Mouse (Mus musculus): ENCODE results near the gene Ppt2. TPM values are rescaled to one million over a fixed set of nuclear protein-coding genes. Genes with fewer than 3 reads are reported as not detected.

Gene Ppt2
- total RNA-seq, 2 experiments from 2014 or later, result 35.7 to 38.9 TPM

GRCm38 (mm10) chr17:34621006-34621405, 7.3 kb downstream of the Ppt2 start:
- intact Hi-C loops (cut with DNase I; ENCODE audit: low total_unique reads), result no loop called here
- DNase-seq, result no peak

GRCm38 (mm10) chr17:34618999-34619398, 9.3 kb downstream of the Ppt2 start:
- DNase-seq, result no peak
- intact Hi-C loops (cut with DNase I; ENCODE audit: low total_unique reads), result loop anchor here (5.0 to 10.0 kb wide), 2 partner anchors 47 to 174 kb away; no protein-coding TSS in a partner anchor

- intact Hi-C loops (cut with DNase I; ENCODE audit: low total_unique reads), result loop anchor here (5.0 to 10.0 kb wide), 2 partner anchors 44 to 171 kb away; no protein-coding TSS in a partner anchor
Observed at GRCm38 (mm10) chr17:34615871-34616270, 12.4 kb downstream of the Ppt2 start, which contains the start of gene Egfl8. Gene Egfl8, minus strand, starts transcription at chr17:34615971.

GRCm38 (mm10) chr17:34613830-34614229, 14.5 kb downstream of the Ppt2 start:
- intact Hi-C loops (cut with DNase I; ENCODE audit: low total_unique reads), result loop anchor here (10.0 kb wide), 1 partner anchor 169 kb away; no protein-coding TSS in a partner anchor
- DNase-seq, result no peak

More at GRCm38 (mm10) chr17:34615871-34616270, 12.4 kb downstream of the Ppt2 start, which contains the start of gene Egfl8:
- DNase-seq, result no peak

GRCm38 (mm10) chr17:34613054-34613645, 15.2 kb downstream of the Ppt2 start:
- intact Hi-C loops (cut with DNase I; ENCODE audit: low total_unique reads), result loop anchor here (10.0 kb wide), 1 partner anchor 168 kb away; no protein-coding TSS in a partner anchor
- DNase-seq, result no peak

GRCm38 (mm10) chr17:34611050-34611449, 17.3 kb downstream of the Ppt2 start:
- intact Hi-C loops (cut with DNase I; ENCODE audit: low total_unique reads), result loop anchor here (10.0 kb wide), 1 partner anchor 166 kb away; no protein-coding TSS in a partner anchor
- no peak for DNase-seq

- no peak for DNase-seq
- intact Hi-C loops (cut with DNase I; ENCODE audit: low total_unique reads), result no loop called here
Observed at GRCm38 (mm10) chr17:34607997-34608396, 20.3 kb downstream of the Ppt2 start.

GRCm38 (mm10) chr17:34606186-34607039, 21.9 kb downstream of the Ppt2 start:
- intact Hi-C loops (cut with DNase I; ENCODE audit: low total_unique reads), result no loop called here
- peak; percentile 40 for DNase-seq

GRCm38 (mm10) chr17:34605609-34606008, 22.7 kb downstream of the Ppt2 start:
- peak; percentile 98 for DNase-seq
- intact Hi-C loops (cut with DNase I; ENCODE audit: low total_unique reads), result no loop called here

GRCm38 (mm10) chr17:34604511-34605237, 23.6 kb downstream of the Ppt2 start:
- intact Hi-C loops (cut with DNase I; ENCODE audit: low total_unique reads), result no loop called here
- peak; percentile 42 for DNase-seq

- DNase-seq, result peak; percentile 99
- intact Hi-C loops (cut with DNase I; ENCODE audit: low total_unique reads), result no loop called here
Observed at GRCm38 (mm10) chr17:34604061-34604508, 24.2 kb downstream of the Ppt2 start, which contains the start of gene Agpat1. Gene Agpat1, plus strand, starts transcription at chr17:34604262.

GRCm38 (mm10) chr17:34603375-34604060, 24.8 kb downstream of the Ppt2 start, which contains the start of gene Rnf5:
Gene Rnf5, minus strand, starts transcription at chr17:34603690.
- peak; percentile 97 for DNase-seq
- intact Hi-C loops (cut with DNase I; ENCODE audit: low total_unique reads), result no loop called here

- intact Hi-C loops (cut with DNase I; ENCODE audit: low total_unique reads), result no loop called here
- DNase-seq, result no peak
Observed at GRCm38 (mm10) chr17:34601796-34602195, 26.5 kb downstream of the Ppt2 start.

GRCm38 (mm10) chr17:34599891-34600290, 28.4 kb downstream of the Ppt2 start:
- intact Hi-C loops (cut with DNase I; ENCODE audit: low total_unique reads), result no loop called here

GRCm38 (mm10) chr17:34597566-34598095, 30.7 kb downstream of the Ppt2 start, which contains the start of gene Ager:
Gene Ager, plus strand, starts transcription at chr17:34597862.
- intact Hi-C loops (cut with DNase I; ENCODE audit: low total_unique reads), result no loop called here
- DNase-seq, result no peak

More at GRCm38 (mm10) chr17:34599891-34600290, 28.4 kb downstream of the Ppt2 start:
- DNase-seq, result no peak

GRCm38 (mm10) chr17:34596098-34596497, 32.2 kb downstream of the Ppt2 start:
- intact Hi-C loops (cut with DNase I; ENCODE audit: low total_unique reads), result no loop called here
- no peak for DNase-seq

- DNase-seq, result peak; percentile 57
- intact Hi-C loops (cut with DNase I; ENCODE audit: low total_unique reads), result no loop called here
Observed at GRCm38 (mm10) chr17:34593752-34594525, 34.4 kb downstream of the Ppt2 start.

All from gastrocnemius, postnatal 14 days (tissue).